Mouse (Mus musculus): ENCODE data around the gene Trappc6b. TPM values are rescaled to one million over a fixed set of nuclear protein-coding genes. Genes with fewer than 3 reads are reported as not detected.
A peak's percentile ranks its signal among the peaks of the same experiment; 100 is the strongest.

Trappc6b gene
- polyA plus RNA-seq, 1 experiment from 2014 or later: 52.6 TPM

GRCm38 (mm10) chr12:59084446-59084845 is 23.2 kb upstream of the Trappc6b start:
- 68% methylated on average over 5 of the region's 5 CpGs for WGBS
- Histone ChIP-seq H3K27me3 (ENCODE audit: control insufficient read depth, insufficient read depth, low read length) (no peaks in the 10 kb centered on the region), H3K27ac (replicated peaks; ENCODE audit: low read depth, low read length) (no peak overlapping the region), H3K4me1 (ENCODE audit: control insufficient read depth, insufficient read depth, low read length) (no peaks in the 10 kb centered on the region), H3K4me3 (ENCODE audit: low read depth, low read length) (no peak overlapping the region), H3K9ac (replicated peaks; ENCODE audit: low read length) (no peak overlapping the region), H3K4me2 (ENCODE audit: low read depth, low read length) (no peak overlapping the region), H3K36me3 (replicated peaks; ENCODE audit: control insufficient read depth, insufficient read depth, low read depth, low read length) (no peaks in the 10 kb centered on the region), H3K9me3 (replicated peaks; ENCODE audit: control insufficient read depth, low read length) (no peaks in the 10 kb centered on the region)
- no peak for ATAC-seq (replicated peaks; ENCODE audit: insufficient number of reproducible peaks, low FRiP score, low TSS enrichment, low read depth)
- no peak for DNase-seq (ENCODE audit: low spot score)

GRCm38 (mm10) chr12:59080461-59080860 is 19.2 kb upstream of the Trappc6b start:
- no peak overlapping the region for H3K9ac ChIP-seq (replicated peaks; ENCODE audit: low read length)
- no peaks in the 10 kb centered on the region for H3K4me1 ChIP-seq (ENCODE audit: control insufficient read depth, insufficient read depth, low read length)
- H3K36me3 ChIP-seq (replicated peaks; ENCODE audit: control insufficient read depth, insufficient read depth, low read depth, low read length): no peaks in the 10 kb centered on the region
- H3K4me2 ChIP-seq (ENCODE audit: low read depth, low read length): no peak overlapping the region
- H3K27ac ChIP-seq (replicated peaks; ENCODE audit: low read depth, low read length): no peak overlapping the region
- WGBS: 83% methylated on average over 4 of the region's 4 CpGs
- H3K4me3 ChIP-seq (ENCODE audit: low read depth, low read length): no peak overlapping the region
- DNase-seq (ENCODE audit: low spot score): no peak
- H3K27me3 ChIP-seq (ENCODE audit: control insufficient read depth, insufficient read depth, low read length): no peaks in the 10 kb centered on the region
- no peaks in the 10 kb centered on the region for H3K9me3 ChIP-seq (replicated peaks; ENCODE audit: control insufficient read depth, low read length)
- ATAC-seq (replicated peaks; ENCODE audit: insufficient number of reproducible peaks, low FRiP score, low TSS enrichment, low read depth): no peak

- ATAC-seq (replicated peaks; ENCODE audit: insufficient number of reproducible peaks, low FRiP score, low TSS enrichment, low read depth): no peak
- Histone ChIP-seq H3K4me3 (ENCODE audit: low read depth, low read length) (no peak overlapping the region), H3K4me1 (ENCODE audit: control insufficient read depth, insufficient read depth, low read length) (no peaks in the 10 kb centered on the region), H3K4me2 (ENCODE audit: low read depth, low read length) (no peak overlapping the region), H3K27me3 (ENCODE audit: control insufficient read depth, insufficient read depth, low read length) (no peaks in the 10 kb centered on the region), H3K9ac (replicated peaks; ENCODE audit: low read length) (no peak overlapping the region), H3K36me3 (replicated peaks; ENCODE audit: control insufficient read depth, insufficient read depth, low read depth, low read length) (no peaks in the 10 kb centered on the region), H3K9me3 (replicated peaks; ENCODE audit: control insufficient read depth, low read length) (no peaks in the 10 kb centered on the region), H3K27ac (replicated peaks; ENCODE audit: low read depth, low read length) (no peak overlapping the region)
- DNase-seq (ENCODE audit: low spot score): no peak
- 95% methylated on average over 3 of the region's 3 CpGs for WGBS
Measured at GRCm38 (mm10) chr12:59077883-59078282, 16.6 kb upstream of the Trappc6b start.

- Histone ChIP-seq H3K27me3 (ENCODE audit: control insufficient read depth, insufficient read depth, low read length) (no peaks in the 10 kb centered on the region), H3K9ac (replicated peaks; ENCODE audit: low read length) (no peak overlapping the region), H3K4me2 (ENCODE audit: low read depth, low read length) (no peak overlapping the region), H3K36me3 (replicated peaks; ENCODE audit: control insufficient read depth, insufficient read depth, low read depth, low read length) (peaks cover 6% of the 10 kb centered on the region), H3K9me3 (replicated peaks; ENCODE audit: control insufficient read depth, low read length) (no peaks in the 10 kb centered on the region), H3K4me1 (ENCODE audit: control insufficient read depth, insufficient read depth, low read length) (no peaks in the 10 kb centered on the region), H3K4me3 (ENCODE audit: low read depth, low read length) (no peak overlapping the region), H3K27ac (replicated peaks; ENCODE audit: low read depth, low read length) (no peak overlapping the region)
- no peak for DNase-seq (ENCODE audit: low spot score)
- no peak for ATAC-seq (replicated peaks; ENCODE audit: insufficient number of reproducible peaks, low FRiP score, low TSS enrichment, low read depth)
- WGBS: 92% methylated on average over 3 of the region's 3 CpGs
Measured at GRCm38 (mm10) chr12:59076996-59077395, 15.7 kb upstream of the Trappc6b start.

GRCm38 (mm10) chr12:59074052-59074451 is 12.8 kb upstream of the Trappc6b start:
- H3K4me1 ChIP-seq (ENCODE audit: control insufficient read depth, insufficient read depth, low read length): no peaks in the 10 kb centered on the region
- H3K9ac ChIP-seq (replicated peaks; ENCODE audit: low read length): no peak overlapping the region
- ATAC-seq (replicated peaks; ENCODE audit: insufficient number of reproducible peaks, low FRiP score, low TSS enrichment, low read depth) (no peak), DNase-seq (ENCODE audit: low spot score) (no peak)
- no peaks in the 10 kb centered on the region for H3K27me3 ChIP-seq (ENCODE audit: control insufficient read depth, insufficient read depth, low read length)
- H3K4me3 ChIP-seq (ENCODE audit: low read depth, low read length): no peak overlapping the region
- no peak overlapping the region for H3K27ac ChIP-seq (replicated peaks; ENCODE audit: low read depth, low read length)
- WGBS: 83% methylated on average over 3 of the region's 3 CpGs
- H3K9me3 ChIP-seq (replicated peaks; ENCODE audit: control insufficient read depth, low read length): no peaks in the 10 kb centered on the region
- H3K36me3 ChIP-seq (replicated peaks; ENCODE audit: control insufficient read depth, insufficient read depth, low read depth, low read length): peaks cover 10% of the 10 kb centered on the region
- no peak overlapping the region for H3K4me2 ChIP-seq (ENCODE audit: low read depth, low read length)

DNA sequence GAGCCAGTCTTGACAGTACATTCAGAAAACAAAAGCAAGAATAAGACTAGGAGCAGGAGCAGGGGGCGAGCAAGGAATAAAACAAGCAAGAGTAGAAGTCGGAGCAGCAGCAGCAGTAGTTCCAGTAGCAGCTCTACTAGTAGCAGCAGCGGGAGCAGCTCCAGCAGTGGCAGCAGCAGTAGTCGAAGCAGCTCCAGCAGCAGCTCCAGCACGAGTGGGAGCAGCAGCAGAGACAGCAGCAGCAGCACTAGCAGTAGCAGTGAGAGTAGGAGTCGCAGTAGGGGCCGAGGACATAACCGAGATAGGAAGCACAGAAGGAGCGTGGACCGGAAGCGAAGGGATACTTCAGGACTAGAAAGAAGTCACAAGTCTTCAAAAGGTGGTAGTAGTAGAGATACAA is 11.0 kb upstream of the Trappc6b start:
- DNase-seq (ENCODE audit: low spot score): no peak
- WGBS: 91% methylated on average over 11 of the region's 11 CpGs
- no peak overlapping the region for H3K27ac ChIP-seq (replicated peaks; ENCODE audit: low read depth, low read length)
- no peaks in the 10 kb centered on the region for H3K27me3 ChIP-seq (ENCODE audit: control insufficient read depth, insufficient read depth, low read length)
- no peak overlapping the region for H3K4me3 ChIP-seq (ENCODE audit: low read depth, low read length)
- no peaks in the 10 kb centered on the region for H3K4me1 ChIP-seq (ENCODE audit: control insufficient read depth, insufficient read depth, low read length)
- no peak for ATAC-seq (replicated peaks; ENCODE audit: insufficient number of reproducible peaks, low FRiP score, low TSS enrichment, low read depth)
- H3K9ac ChIP-seq (replicated peaks; ENCODE audit: low read length): no peak overlapping the region
- no peak overlapping the region for H3K4me2 ChIP-seq (ENCODE audit: low read depth, low read length)
- H3K9me3 ChIP-seq (replicated peaks; ENCODE audit: control insufficient read depth, low read length): no peaks in the 10 kb centered on the region
- peaks cover 16% of the 10 kb centered on the region for H3K36me3 ChIP-seq (replicated peaks; ENCODE audit: control insufficient read depth, insufficient read depth, low read depth, low read length)

- Histone ChIP-seq H3K9me3 (replicated peaks; ENCODE audit: control insufficient read depth, low read length) (no peaks in the 10 kb centered on the region), H3K9ac (replicated peaks; ENCODE audit: low read length) (no peak overlapping the region), H3K4me2 (ENCODE audit: low read depth, low read length) (no peak overlapping the region), H3K4me3 (ENCODE audit: low read depth, low read length) (no peak overlapping the region), H3K4me1 (ENCODE audit: control insufficient read depth, insufficient read depth, low read length) (no peaks in the 10 kb centered on the region), H3K36me3 (replicated peaks; ENCODE audit: control insufficient read depth, insufficient read depth, low read depth, low read length) (peaks cover 16% of the 10 kb centered on the region), H3K27me3 (ENCODE audit: control insufficient read depth, insufficient read depth, low read length) (no peaks in the 10 kb centered on the region), H3K27ac (replicated peaks; ENCODE audit: low read depth, low read length) (no peak overlapping the region)
- no peak for DNase-seq (ENCODE audit: low spot score)
- no peak for ATAC-seq (replicated peaks; ENCODE audit: insufficient number of reproducible peaks, low FRiP score, low TSS enrichment, low read depth)
- 94% methylated on average over 13 of the region's 13 CpGs for WGBS
Measured at GRCm38 (mm10) chr12:59068791-59069190, 7.5 kb upstream of the Trappc6b start.

DNA sequence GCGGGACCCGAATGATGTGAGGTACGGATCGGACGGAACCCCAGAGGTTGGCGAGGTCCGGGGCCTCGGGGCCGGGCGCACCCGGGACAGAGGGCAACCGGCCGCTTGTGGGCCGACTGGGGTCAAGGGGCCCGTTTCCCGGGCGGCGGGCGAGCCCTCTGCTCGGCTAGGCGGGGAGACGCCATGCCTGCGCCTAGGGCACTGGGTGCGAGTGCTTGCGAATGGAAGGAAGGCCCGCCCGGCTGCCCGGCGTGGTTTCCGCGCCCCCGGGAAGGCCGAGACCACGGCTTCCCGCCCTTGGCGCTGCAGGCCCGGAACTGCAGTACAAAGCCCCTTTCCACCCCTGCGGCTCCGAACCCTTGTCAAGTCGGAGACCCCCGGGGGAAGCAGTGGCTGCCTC is 5.8 kb upstream of the Trappc6b start:
- H3K9ac ChIP-seq (replicated peaks; ENCODE audit: low read length): peak overlapping the region; percentile 99
- peak overlapping the region; percentile 99 for H3K4me3 ChIP-seq (ENCODE audit: low read depth, low read length)
- H3K4me1 ChIP-seq (ENCODE audit: control insufficient read depth, insufficient read depth, low read length): no peaks in the 10 kb centered on the region
- H3K27me3 ChIP-seq (ENCODE audit: control insufficient read depth, insufficient read depth, low read length): no peaks in the 10 kb centered on the region
- peak overlapping the region; percentile 80 for H3K27ac ChIP-seq (replicated peaks; ENCODE audit: low read depth, low read length)
- peak; percentile 72 for ATAC-seq (replicated peaks; ENCODE audit: insufficient number of reproducible peaks, low FRiP score, low TSS enrichment, low read depth)
- no peaks in the 10 kb centered on the region for H3K9me3 ChIP-seq (replicated peaks; ENCODE audit: control insufficient read depth, low read length)
- under 1% methylated on average over 41 of the region's 41 CpGs for WGBS
- peak overlapping the region; percentile 58 for H3K4me2 ChIP-seq (ENCODE audit: low read depth, low read length)
- peaks cover 10% of the 10 kb centered on the region for H3K36me3 ChIP-seq (replicated peaks; ENCODE audit: control insufficient read depth, insufficient read depth, low read depth, low read length)
- DNase-seq (ENCODE audit: low spot score): peak; percentile 33

Data from embryonic facial prominence, embryonic 11.5 days (tissue).